Comparison of ENCODE assay signal across 31 mouse cellular contexts in the genomic region with DNA sequence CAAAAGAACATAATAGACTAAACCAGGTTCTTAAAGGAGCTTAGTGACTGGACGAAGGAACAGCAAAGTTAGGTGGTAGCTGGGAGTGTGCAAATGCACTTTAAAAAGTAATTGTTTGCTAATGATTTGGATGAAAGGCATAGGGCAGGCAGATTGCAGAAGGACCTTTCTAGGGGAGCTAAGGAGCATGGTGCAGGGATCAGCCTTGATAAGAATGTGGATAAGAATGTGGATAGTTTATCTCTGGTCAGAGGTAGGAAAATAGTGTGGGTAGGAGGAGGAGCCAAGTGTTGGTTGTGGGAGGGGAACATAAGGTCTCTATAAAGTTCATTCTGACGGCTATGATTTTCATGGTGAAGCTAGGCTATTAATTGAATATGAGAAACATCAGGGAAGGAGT. TPM values are rescaled to one million over a fixed set of nuclear protein-coding genes. Genes with fewer than 3 reads are reported as not detected.
"Had no signal": no experiment of that assay in that cellular context is flagged by ENCODE, and none has a peak within 500 bp of the region (broad histone marks: within the 10 kb centered on the region; RNA-seq: fewer than 3 reads in every experiment).

No protein-coding gene starts in this region.

- H3K4me3 ChIP-seq: embryonic facial prominence, embryonic 10.5 days; embryonic facial prominence, embryonic 12.5 days; embryonic facial prominence, embryonic 13.5 days; embryonic facial prominence, embryonic 15.5 days; erythroblast, embryonic 14.5 days; forebrain, embryonic 10.5 days; forebrain, embryonic 12.5 days; forebrain, embryonic 13.5 days; forebrain, embryonic 15.5 days; gastrocnemius, adult 2 months had no signal

- DNase-seq: cerebellum, adult 2 months; cerebellum, adult 8-10 months; cerebellum, adult 9-10 months; cerebellum, adult 9-11 months; cerebellum, postnatal 10 days; cerebellum, postnatal 14 days; cerebellum, postnatal 25 days; cerebellum, postnatal 36 days; embryo, embryonic 11 days; forebrain, postnatal 0 days; gastrocnemius, adult 2 months; gastrocnemius, postnatal 10 days; gastrocnemius, postnatal 14 days; gastrocnemius, postnatal 25 days; gastrocnemius, postnatal 36 days; heart, adult 18-20 months had no signal

- H3K9ac ChIP-seq: embryonic facial prominence, embryonic 12.5 days; embryonic facial prominence, embryonic 13.5 days; embryonic facial prominence, embryonic 15.5 days; forebrain, embryonic 12.5 days; forebrain, embryonic 13.5 days; forebrain, embryonic 15.5 days; forebrain, postnatal 0 days had no signal

- H3K36me3 ChIP-seq: embryonic facial prominence, embryonic 10.5 days; embryonic facial prominence, embryonic 12.5 days; embryonic facial prominence, embryonic 13.5 days; embryonic facial prominence, embryonic 15.5 days; forebrain, embryonic 10.5 days; forebrain, embryonic 12.5 days; forebrain, embryonic 15.5 days had no signal

- H3K4me2 ChIP-seq: embryonic facial prominence, embryonic 12.5 days; embryonic facial prominence, embryonic 13.5 days; embryonic facial prominence, embryonic 15.5 days; forebrain, embryonic 12.5 days; forebrain, embryonic 13.5 days; forebrain, embryonic 15.5 days had no signal

- H3K9me3 ChIP-seq: embryonic facial prominence, embryonic 10.5 days; embryonic facial prominence, embryonic 12.5 days; embryonic facial prominence, embryonic 13.5 days; embryonic facial prominence, embryonic 15.5 days; forebrain, embryonic 10.5 days; forebrain, embryonic 12.5 days; forebrain, embryonic 13.5 days; forebrain, embryonic 15.5 days had no signal

- ATAC-seq: forebrain, embryonic 13.5 days; forebrain, embryonic 14.5 days; forebrain, embryonic 15.5 days; forebrain, embryonic 16.5 days; forebrain, postnatal 0 days had no signal

- H3K4me1 ChIP-seq: embryonic facial prominence, embryonic 10.5 days; embryonic facial prominence, embryonic 12.5 days; embryonic facial prominence, embryonic 15.5 days had no signal

- H3K27ac ChIP-seq: embryonic facial prominence, embryonic 10.5 days; embryonic facial prominence, embryonic 12.5 days; embryonic facial prominence, embryonic 13.5 days; embryonic facial prominence, embryonic 15.5 days; forebrain, embryonic 10.5 days; forebrain, embryonic 12.5 days; forebrain, embryonic 13.5 days; forebrain, embryonic 15.5 days; gastrocnemius, adult 2 months had no signal

- H3K27me3 ChIP-seq: embryonic facial prominence, embryonic 12.5 days; embryonic facial prominence, embryonic 13.5 days; embryonic facial prominence, embryonic 15.5 days; forebrain, embryonic 12.5 days; forebrain, embryonic 13.5 days; forebrain, embryonic 15.5 days had no signal

RNA-seq across cellular contexts. Expression of gene Nobox, which starts 29.4 kb away (rescaled TPM):
- polyA plus RNA-seq: embryonic facial prominence, embryonic 10.5 days; embryonic facial prominence, embryonic 11.5 days; embryonic facial prominence, embryonic 12.5 days; embryonic facial prominence, embryonic 13.5 days; embryonic facial prominence, embryonic 14.5 days; embryonic facial prominence, embryonic 15.5 days; erythroblast, embryonic 14.5 days; forebrain, embryonic 10.5 days; forebrain, embryonic 11.5 days; forebrain, embryonic 12.5 days; forebrain, embryonic 13.5 days; forebrain, embryonic 14.5 days; forebrain, embryonic 15.5 days; forebrain, embryonic 16.5 days; gonadal fat pad, adult 2 months had no signal
